Mouse (Mus musculus): ENCODE data around the gene Dnajc6. TPM values are rescaled to one million over a fixed set of nuclear protein-coding genes. Genes with fewer than 3 reads are reported as not detected.

Dnajc6 gene
- polyA plus RNA-seq, 1 experiment: 2.7 TPM

- Histone ChIP-seq H3K4me1 (ENCODE audit: control insufficient read depth, insufficient read depth, low read length) (peaks cover 2% of the 10 kb centered on the region; the same call in 1 of the 2 replicates), H3K4me3 (replicated peaks; ENCODE audit: control insufficient read depth, low read depth, low read length) (no peak overlapping the region), H3K27ac (ENCODE audit: control insufficient read depth, insufficient read depth, low read depth, low read length, poor library complexity) (no peak overlapping the region)
- TF ChIP-seq POLR2A (IDR thresholded peaks at IDR 0.05; ENCODE audit: borderline replicate concordance, control insufficient read depth, low read depth, low read length): no peak
- no peak for TF ChIP-seq CTCF (IDR thresholded peaks at IDR 0.05; ENCODE audit: control insufficient read depth, insufficient read depth, low read length)
Measured at GRCm38 (mm10) chr4:101493611-101494197, 2.7 kb upstream of the Dnajc6 start.

GRCm38 (mm10) chr4:101496188-101496533 is 287 bp upstream of the Dnajc6 start:
- Histone ChIP-seq H3K4me1 (ENCODE audit: control insufficient read depth, insufficient read depth, low read length) (peaks cover 2% of the 10 kb centered on the region; the same call in 1 of the 2 replicates), H3K27ac (ENCODE audit: control insufficient read depth, insufficient read depth, low read depth, low read length, poor library complexity) (no peak overlapping the region; the same call in 1 of the 2 replicates), H3K4me3 (replicated peaks; ENCODE audit: control insufficient read depth, low read depth, low read length) (peak overlapping the region; percentile 40)
- TF ChIP-seq CTCF (IDR thresholded peaks at IDR 0.05; ENCODE audit: control insufficient read depth, insufficient read depth, low read length) (no peak), POLR2A (IDR thresholded peaks at IDR 0.05; ENCODE audit: borderline replicate concordance, control insufficient read depth, low read depth, low read length) (no peak)
- WGBS: 2% methylated on average over 28 of the region's 28 CpGs

GRCm38 (mm10) chr4:101497336-101497735 is 888 bp downstream of the Dnajc6 start:
- H3K4me1 ChIP-seq (ENCODE audit: control insufficient read depth, insufficient read depth, low read length): no peaks in the 10 kb centered on the region
- no peak overlapping the region for H3K4me3 ChIP-seq (replicated peaks; ENCODE audit: control insufficient read depth, low read depth, low read length)
- H3K27ac ChIP-seq (ENCODE audit: control insufficient read depth, insufficient read depth, low read depth, low read length, poor library complexity): no peak overlapping the region
- WGBS: 2% methylated on average over 14 of the region's 14 CpGs
- TF ChIP-seq CTCF (IDR thresholded peaks at IDR 0.05; ENCODE audit: control insufficient read depth, insufficient read depth, low read length) (no peak), POLR2A (IDR thresholded peaks at IDR 0.05; ENCODE audit: borderline replicate concordance, control insufficient read depth, low read depth, low read length) (no peak)

- no peak overlapping the region for H3K4me3 ChIP-seq (replicated peaks; ENCODE audit: control insufficient read depth, low read depth, low read length)
- TF ChIP-seq CTCF (IDR thresholded peaks at IDR 0.05; ENCODE audit: control insufficient read depth, insufficient read depth, low read length) (no peak), POLR2A (IDR thresholded peaks at IDR 0.05; ENCODE audit: borderline replicate concordance, control insufficient read depth, low read depth, low read length) (no peak)
- H3K27ac ChIP-seq (ENCODE audit: control insufficient read depth, insufficient read depth, low read depth, low read length, poor library complexity): no peak overlapping the region
- H3K4me1 ChIP-seq (ENCODE audit: control insufficient read depth, insufficient read depth, low read length): no peaks in the 10 kb centered on the region; the same call in 1 of the 2 replicates
- WGBS: 74% methylated on average over 7 of the region's 7 CpGs
Measured at GRCm38 (mm10) chr4:101504470-101505007, 8.1 kb downstream of the Dnajc6 start.

DNA sequence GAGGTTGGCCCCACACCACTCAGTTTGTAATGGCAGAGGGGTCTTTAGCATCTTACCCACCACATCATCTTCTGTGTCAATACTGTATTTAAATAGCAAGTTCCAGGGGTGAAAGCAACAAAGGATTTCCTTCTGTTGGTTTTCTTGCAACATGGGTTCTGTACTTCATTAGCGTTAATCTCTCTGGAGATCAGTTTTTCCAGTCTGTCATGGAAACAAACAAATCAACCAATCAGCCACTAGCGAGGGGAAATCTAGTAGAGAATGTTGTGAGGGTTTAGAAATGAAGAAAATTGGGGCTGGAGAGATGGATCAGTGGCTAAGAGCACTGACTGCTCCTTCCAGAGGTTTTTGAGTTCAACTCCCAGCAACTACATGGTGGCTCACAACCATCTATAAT is 9.5 kb downstream of the Dnajc6 start:
- 42% methylated on average over 2 of the region's 2 CpGs for WGBS
- no peak for TF ChIP-seq POLR2A (IDR thresholded peaks at IDR 0.05; ENCODE audit: borderline replicate concordance, control insufficient read depth, low read depth, low read length)
- no peak for TF ChIP-seq CTCF (IDR thresholded peaks at IDR 0.05; ENCODE audit: control insufficient read depth, insufficient read depth, low read length)

GRCm38 (mm10) chr4:101506372-101506771 is 9.9 kb downstream of the Dnajc6 start:
- H3K4me3 ChIP-seq (replicated peaks; ENCODE audit: control insufficient read depth, low read depth, low read length): no peak overlapping the region
- H3K27ac ChIP-seq (ENCODE audit: control insufficient read depth, insufficient read depth, low read depth, low read length, poor library complexity): no peak overlapping the region
- H3K4me1 ChIP-seq (ENCODE audit: control insufficient read depth, insufficient read depth, low read length): no peaks in the 10 kb centered on the region; the same call in 1 of the 2 replicates
- TF ChIP-seq CTCF (IDR thresholded peaks at IDR 0.05; ENCODE audit: control insufficient read depth, insufficient read depth, low read length): no peak
- TF ChIP-seq POLR2A (IDR thresholded peaks at IDR 0.05; ENCODE audit: borderline replicate concordance, control insufficient read depth, low read depth, low read length): no peak

More for the DNA sequence above, 9.5 kb downstream of the Dnajc6 start:
- no peak overlapping the region for H3K27ac ChIP-seq (ENCODE audit: control insufficient read depth, insufficient read depth, low read depth, low read length, poor library complexity)
- H3K4me3 ChIP-seq (replicated peaks; ENCODE audit: control insufficient read depth, low read depth, low read length): no peak overlapping the region
- H3K4me1 ChIP-seq (ENCODE audit: control insufficient read depth, insufficient read depth, low read length): no peaks in the 10 kb centered on the region; the same call in 1 of the 2 replicates

DNA sequence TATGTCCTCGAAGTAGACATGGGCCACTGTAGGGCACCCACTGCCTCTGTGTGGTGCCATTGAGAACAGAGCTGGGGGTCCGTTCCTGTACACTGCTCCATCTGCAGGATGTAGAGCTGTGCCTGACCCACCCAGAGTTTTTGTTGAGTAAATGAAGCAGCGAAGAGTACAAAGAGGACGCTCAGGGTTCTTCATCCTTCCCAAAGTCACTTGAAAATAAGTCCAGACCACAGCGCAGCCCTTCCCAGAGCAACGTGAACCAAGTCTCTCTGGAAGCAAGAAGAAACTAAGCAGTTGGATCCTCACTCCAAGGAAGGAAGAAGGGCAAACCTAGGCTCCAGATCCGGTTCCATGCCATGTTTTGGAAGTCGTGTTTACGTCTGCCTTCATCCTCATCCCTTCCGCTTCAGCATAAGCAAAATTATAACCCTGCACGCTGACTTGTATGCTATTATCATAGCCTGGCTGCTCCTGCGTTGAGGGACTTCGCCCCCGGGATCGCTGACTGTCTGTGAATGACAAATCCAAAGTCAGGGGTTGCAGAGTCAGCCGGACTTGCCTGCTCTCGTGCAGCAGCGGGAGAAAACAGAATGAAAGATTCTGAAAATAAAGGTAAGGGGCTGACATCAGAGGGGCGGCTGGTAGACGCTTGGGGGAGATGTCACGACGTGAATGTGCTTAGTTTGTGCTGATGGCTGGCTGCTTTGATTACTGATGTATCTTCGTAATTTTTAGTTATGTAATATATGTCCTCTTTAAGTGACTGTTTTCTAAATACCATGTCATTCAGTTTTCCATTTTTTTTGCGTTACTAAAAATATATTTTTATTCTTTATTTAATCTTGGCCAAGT is 11.3 kb downstream of the Dnajc6 start:
- TF ChIP-seq POLR2A (IDR thresholded peaks at IDR 0.05; ENCODE audit: borderline replicate concordance, control insufficient read depth, low read depth, low read length): no peak
- TF ChIP-seq CTCF (IDR thresholded peaks at IDR 0.05; ENCODE audit: control insufficient read depth, insufficient read depth, low read length): no peak
- WGBS: 5% methylated on average over 24 of the region's 24 CpGs
- no peak overlapping the region for H3K27ac ChIP-seq (ENCODE audit: control insufficient read depth, insufficient read depth, low read depth, low read length, poor library complexity)
- H3K4me1 ChIP-seq (ENCODE audit: control insufficient read depth, insufficient read depth, low read length): no peaks in the 10 kb centered on the region; the same call in 1 of the 2 replicates
- H3K4me3 ChIP-seq (replicated peaks; ENCODE audit: control insufficient read depth, low read depth, low read length): peak overlapping the region; percentile 71

DNA sequence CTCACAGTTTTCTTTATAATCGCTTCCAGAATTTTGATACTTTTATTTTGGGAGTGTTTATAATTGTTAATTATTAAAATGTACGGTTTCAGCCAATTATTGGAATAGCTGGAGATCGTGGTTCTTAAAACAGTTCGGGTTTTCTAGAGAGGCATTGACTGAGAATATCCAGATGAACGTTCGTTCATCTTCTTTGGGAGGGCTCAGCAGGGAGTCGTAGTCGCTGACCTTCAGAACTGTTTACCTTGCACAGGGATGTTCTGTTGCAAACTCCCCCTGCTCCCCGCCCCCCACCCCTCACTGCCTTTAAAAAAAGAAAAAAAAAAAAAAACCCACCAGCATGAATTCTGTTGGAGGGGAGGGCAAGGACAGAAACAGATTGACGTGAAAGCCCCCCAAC is 12.0 kb downstream of the Dnajc6 start:
- WGBS: under 1% methylated on average over 10 of the region's 10 CpGs
- no peak for TF ChIP-seq POLR2A (IDR thresholded peaks at IDR 0.05; ENCODE audit: borderline replicate concordance, control insufficient read depth, low read depth, low read length)
- no peak for TF ChIP-seq CTCF (IDR thresholded peaks at IDR 0.05; ENCODE audit: control insufficient read depth, insufficient read depth, low read length)
- Histone ChIP-seq H3K4me1 (ENCODE audit: control insufficient read depth, insufficient read depth, low read length) (no peaks in the 10 kb centered on the region; the same call in 1 of the 2 replicates), H3K27ac (ENCODE audit: control insufficient read depth, insufficient read depth, low read depth, low read length, poor library complexity) (no peak overlapping the region), H3K4me3 (replicated peaks; ENCODE audit: control insufficient read depth, low read depth, low read length) (peak overlapping the region; percentile 66)
